Mouse (Mus musculus) heart, embryonic 12.5 days (tissue): ENCODE results near the gene Bsn. TPM values are rescaled to one million over a fixed set of nuclear protein-coding genes. Genes with fewer than 3 reads are reported as not detected.

Experiments used
- ATAC-seq: fragments of 200-750 bp; cut with Nextera tagmentation; 2 replicates; pipeline ENCODE4 v1.8.0; 2017; ENCODE audit warnings: moderate TSS enrichment, moderate library complexity; ENCODE audit not compliant: insufficient number of reproducible peaks, low FRiP score
- H3K27ac ChIP-seq: fragments of 300-500 bp; sonication (generic); 2 replicates; pipeline ENCODE4 v1.5.1; 2016; ENCODE audit warnings: mild to moderate bottlenecking, moderate library complexity; ENCODE audit not compliant: poor library complexity, severe bottlenecking
- H3K27me3 ChIP-seq: fragments of 300-500 bp; sonication (generic); replicated peaks from 2 replicates; pipeline ENCODE4 v1.6.1; 2016; ENCODE audit warnings: mild to moderate bottlenecking, moderate library complexity
- H3K36me3 ChIP-seq: fragments of 300-500 bp; sonication (generic); 2 replicates; pipeline ENCODE4 v1.6.1; 2016; ENCODE audit warnings: mild to moderate bottlenecking, moderate library complexity
- H3K4me1 ChIP-seq: fragments of 300-500 bp; sonication (generic); replicated peaks from 2 replicates; pipeline ENCODE4 v1.6.1; 2016; ENCODE audit warnings: mild to moderate bottlenecking
- H3K4me2 ChIP-seq: fragments of 300-500 bp; sonication (generic); 2 replicates; pipeline ENCODE4 v1.6.1; 2016; ENCODE audit warnings: mild to moderate bottlenecking, moderate library complexity
- H3K4me3 ChIP-seq: fragments of 300-500 bp; sonication (generic); 2 replicates; pipeline ENCODE4 v1.5.1; 2016; ENCODE audit warnings: mild to moderate bottlenecking
- H3K9ac ChIP-seq: fragments of 300-500 bp; sonication (generic); 2 replicates; pipeline ENCODE4 v1.6.1; 2016; ENCODE audit warnings: mild to moderate bottlenecking, moderate library complexity
- H3K9me3 ChIP-seq: fragments of 300-500 bp; sonication (generic); replicated peaks from 2 replicates; pipeline ENCODE4 v1.6.1; 2016; ENCODE audit warnings: mild to moderate bottlenecking, moderate library complexity
- WGBS: fragments of 180-500 bp; shearing (Covaris S2); methylation state at CpG from one replicate; pipeline ENCODE4 v1.1.7; 2016; 5-methylcytosine and 5-hydroxymethylcytosine counted together
- polyA plus RNA-seq: library from polyadenylated mRNA; unstranded; fragments of >200 nt; fragmentation: Nextera tagmentation; extraction: Ambion mirVana; gene quantifications from 2 replicates; pipeline ENCODE4 v1.2.1, GENCODE M21; 2016

The Bsn gene
- polyA plus RNA-seq, 1 experiment from 2014 or later = 0.50 TPM

DNA sequence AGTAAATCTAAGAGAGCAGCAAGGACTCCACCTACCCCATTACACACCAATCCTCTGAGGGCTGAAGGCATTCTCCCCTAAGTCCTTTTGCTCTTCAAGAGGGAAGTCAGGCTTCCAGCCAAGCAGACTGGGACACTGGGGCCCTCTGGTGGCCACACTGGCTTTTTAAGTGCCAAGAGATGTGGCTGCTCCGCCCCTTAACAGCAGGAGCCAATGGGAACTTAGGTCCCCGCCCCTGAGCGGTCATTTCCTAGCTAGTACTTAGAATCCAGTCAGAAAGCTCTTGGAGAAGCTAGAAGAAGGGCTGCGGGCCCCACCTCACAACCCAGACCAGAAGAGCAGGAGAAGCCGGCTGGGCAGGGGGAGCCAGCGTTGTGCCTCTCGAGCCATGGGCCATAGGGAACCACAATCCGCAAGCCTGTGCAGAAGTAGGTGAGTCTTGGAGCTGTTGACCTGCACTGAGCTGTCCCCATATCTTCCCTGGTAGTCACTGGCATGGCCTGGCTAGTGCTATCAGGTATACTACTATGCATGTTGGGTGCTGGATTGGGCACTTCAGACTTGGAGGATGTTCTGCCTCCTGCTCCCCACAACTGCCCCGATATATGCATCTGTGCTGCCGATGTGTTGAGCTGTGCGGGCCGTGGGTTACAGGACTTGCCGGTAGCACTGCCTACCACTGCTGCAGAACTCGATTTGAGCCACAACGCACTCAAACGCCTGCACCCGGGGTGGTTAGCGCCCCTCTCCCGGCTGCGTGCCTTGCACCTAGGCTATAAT lies 137.1 kb downstream of the Bsn start, which contains the start of gene Amigo3:
TSS of gene Amigo3 (plus strand) at position 275 of the 780 bp plus-strand sequence.
- Histone ChIP-seq H3K4me3 (peak within 1 kb of the TSS; percentile 24), H3K27ac (peak within 1 kb of the TSS; percentile 14; the same call in 1 of the 2 replicates), H3K27me3 (no peaks in the 10 kb centered on the region), H3K4me2 (peak within 1 kb of the TSS; percentile 62), H3K9ac (peak within 1 kb of the TSS; percentile 61; the same call in 1 of the 2 replicates), H3K9me3 (no peaks in the 10 kb centered on the region), H3K36me3 (peaks cover 73% of the 10 kb centered on the region), H3K4me1 (peaks cover 36% of the 10 kb centered on the region)
- 55% methylated on average over 20 of the region's 20 CpGs for WGBS
- peak; percentile 34 for ATAC-seq

DNA sequence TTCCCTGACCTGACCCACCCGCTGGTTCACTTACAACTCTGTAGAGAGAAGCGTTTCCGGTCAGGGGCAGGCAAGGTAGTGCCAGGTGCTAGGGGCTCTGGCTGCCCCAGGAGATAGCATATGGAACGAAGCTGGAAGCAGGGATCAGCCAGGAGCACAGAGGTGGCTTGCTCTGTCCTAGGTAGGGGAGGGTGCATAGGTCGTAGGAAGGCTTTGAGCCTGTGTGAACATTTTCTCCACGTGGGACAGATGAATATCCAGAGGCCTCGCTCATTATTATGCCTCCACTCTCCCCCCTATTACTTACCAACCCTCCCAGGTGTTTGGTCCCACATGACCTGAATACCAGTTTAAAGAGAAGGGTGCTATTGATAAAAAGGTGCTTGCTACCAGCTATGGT lies 137.8 kb downstream of the Bsn start:
- ATAC-seq = no peak
- no peak overlapping the region for H3K27ac ChIP-seq
- no peaks in the 10 kb centered on the region for H3K9me3 ChIP-seq
- WGBS = 74% methylated on average over 7 of the region's 7 CpGs
- H3K36me3 ChIP-seq = peaks cover 72% of the 10 kb centered on the region
- H3K4me3 ChIP-seq = no peak overlapping the region
- no peaks in the 10 kb centered on the region for H3K27me3 ChIP-seq
- no peak overlapping the region for H3K4me2 ChIP-seq
- peaks cover 43% of the 10 kb centered on the region for H3K4me1 ChIP-seq
- H3K9ac ChIP-seq = 0 out of 2 replicates have a peak overlapping the region, but pooled peaks have one; percentile 22

DNA sequence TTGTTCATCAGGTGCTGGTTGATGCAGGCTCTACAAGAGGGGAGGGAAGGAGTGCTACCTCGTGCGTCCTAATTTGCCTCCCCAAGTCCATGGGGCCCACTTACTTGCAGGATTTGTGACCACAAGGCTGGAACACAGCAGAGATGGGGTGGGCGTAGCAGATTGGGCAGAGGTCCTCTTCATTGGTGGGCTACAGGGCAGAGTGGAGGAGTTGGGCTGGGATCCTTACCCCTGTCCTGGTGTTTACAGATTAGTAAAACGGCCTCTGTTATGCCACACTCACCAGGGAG lies 138.3 kb downstream of the Bsn start:
- Histone ChIP-seq H3K27me3 (no peaks in the 10 kb centered on the region), H3K36me3 (peaks cover 72% of the 10 kb centered on the region), H3K4me1 (peaks cover 48% of the 10 kb centered on the region), H3K4me3 (no peak overlapping the region), H3K9ac (no peak overlapping the region), H3K4me2 (no peak overlapping the region), H3K9me3 (no peaks in the 10 kb centered on the region), H3K27ac (no peak overlapping the region)
- no peak for ATAC-seq
- 82% methylated on average over 4 of the region's 4 CpGs for WGBS

GRCm38 (mm10) chr9:108051184-108051930 lies 138.8 kb downstream of the Bsn start:
- H3K27ac ChIP-seq = no peak overlapping the region
- no peak overlapping the region for H3K9ac ChIP-seq
- peaks cover 72% of the 10 kb centered on the region for H3K36me3 ChIP-seq
- no peaks in the 10 kb centered on the region for H3K9me3 ChIP-seq
- H3K27me3 ChIP-seq = no peaks in the 10 kb centered on the region
- H3K4me2 ChIP-seq = no peak overlapping the region
- no peak overlapping the region for H3K4me3 ChIP-seq
- 93% methylated on average over 15 of the region's 15 CpGs for WGBS
- H3K4me1 ChIP-seq = peaks cover 52% of the 10 kb centered on the region
- no peak for ATAC-seq

- no peak for ATAC-seq
- Histone ChIP-seq H3K27ac (0 out of 2 replicates have a peak overlapping the region, but pooled peaks have one; percentile 58), H3K4me2 (peak overlapping the region; percentile 93), H3K27me3 (no peaks in the 10 kb centered on the region), H3K9me3 (no peaks in the 10 kb centered on the region), H3K9ac (peak overlapping the region; percentile 84), H3K4me3 (peak overlapping the region; percentile 88), H3K4me1 (peaks cover 52% of the 10 kb centered on the region), H3K36me3 (peaks cover 71% of the 10 kb centered on the region)
- WGBS = 37% methylated on average over 15 of the region's 15 CpGs
Observed at GRCm38 (mm10) chr9:108049561-108050251, 140.5 kb downstream of the Bsn start.

DNA sequence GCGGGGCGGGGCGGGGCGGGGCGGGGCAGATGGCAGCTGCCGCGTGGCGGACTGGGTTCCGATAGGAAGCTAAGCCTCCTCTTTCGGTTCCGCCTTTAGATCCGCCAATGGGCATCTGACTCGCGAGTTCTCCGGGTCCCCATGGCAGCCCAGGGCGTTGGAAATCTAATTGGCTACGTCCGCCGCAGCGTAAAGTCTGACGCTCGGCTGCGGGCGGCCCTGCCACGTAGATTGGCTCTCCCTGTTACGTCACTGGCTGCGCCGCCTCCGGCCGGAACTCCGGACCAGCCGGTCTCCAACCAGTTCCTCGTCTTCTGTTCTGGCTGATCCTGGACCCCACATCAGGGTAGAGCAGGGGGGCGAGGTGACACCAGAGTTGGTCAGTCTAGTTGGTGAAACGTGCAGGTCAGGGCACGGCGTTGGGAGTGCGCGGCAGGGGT lies 141.1 kb downstream of the Bsn start, which contains the start of gene Gmppb:
TSS of gene Gmppb (plus strand) at position 227 of the 440 bp plus-strand sequence.
- Histone ChIP-seq H3K27me3 (no peaks in the 10 kb centered on the region), H3K9me3 (no peaks in the 10 kb centered on the region), H3K4me2 (peak within 1 kb of the TSS; percentile 93), H3K4me3 (peak within 1 kb of the TSS; percentile 88), H3K27ac (peak within 1 kb of the TSS; percentile 79), H3K9ac (peak within 1 kb of the TSS; percentile 84), H3K36me3 (peaks cover 67% of the 10 kb centered on the region), H3K4me1 (peaks cover 52% of the 10 kb centered on the region)
- peak; percentile 93 for ATAC-seq
- under 1% methylated on average over 34 of the region's 39 CpGs for WGBS

GRCm38 (mm10) chr9:108048566-108048955 lies 141.6 kb downstream of the Bsn start:
- H3K27me3 ChIP-seq = no peaks in the 10 kb centered on the region
- H3K27ac ChIP-seq = peak overlapping the region; percentile 79
- H3K4me3 ChIP-seq = peak overlapping the region; percentile 88
- H3K9ac ChIP-seq = peak overlapping the region; percentile 64
- WGBS = 1% methylated on average over 19 of the region's 19 CpGs
- peaks cover 48% of the 10 kb centered on the region for H3K4me1 ChIP-seq
- no peaks in the 10 kb centered on the region for H3K9me3 ChIP-seq
- H3K36me3 ChIP-seq = peaks cover 62% of the 10 kb centered on the region
- peak; percentile 5; the same call in 1 of the 2 replicates for ATAC-seq
- H3K4me2 ChIP-seq = peak overlapping the region; percentile 93

GRCm38 (mm10) chr9:108047601-108048565 lies 142.3 kb downstream of the Bsn start:
- H3K9me3 ChIP-seq = no peaks in the 10 kb centered on the region
- H3K4me1 ChIP-seq = peaks cover 42% of the 10 kb centered on the region
- H3K9ac ChIP-seq = peak overlapping the region; percentile 64
- peak overlapping the region; percentile 79 for H3K27ac ChIP-seq
- H3K4me2 ChIP-seq = peak overlapping the region; percentile 93
- H3K36me3 ChIP-seq = peaks cover 66% of the 10 kb centered on the region
- no peak for ATAC-seq
- no peaks in the 10 kb centered on the region for H3K27me3 ChIP-seq
- 36% methylated on average over 17 of the region's 17 CpGs for WGBS
- H3K4me3 ChIP-seq = peak overlapping the region; percentile 88

DNA sequence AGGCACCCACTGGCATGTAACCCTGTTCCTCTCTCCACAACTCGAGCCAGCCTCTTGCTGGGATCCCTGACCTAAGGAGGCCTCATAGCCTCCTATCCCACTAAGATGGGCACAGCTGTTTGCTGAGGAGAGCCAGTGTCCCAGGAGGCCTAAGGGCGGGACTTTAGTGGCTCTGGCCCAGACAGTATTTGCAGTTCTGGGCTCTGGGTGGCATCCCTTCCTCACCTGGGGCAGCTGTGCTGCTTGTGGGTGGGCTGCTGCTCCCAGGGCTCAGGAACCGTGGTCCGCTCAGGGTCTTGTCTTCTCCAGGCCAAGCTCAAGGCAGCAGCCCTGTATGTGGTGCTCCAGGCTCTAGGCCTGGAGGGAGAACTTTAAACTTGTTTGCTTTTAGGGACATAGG lies 143.6 kb downstream of the Bsn start:
- Histone ChIP-seq H3K36me3 (peaks cover 70% of the 10 kb centered on the region), H3K27me3 (no peaks in the 10 kb centered on the region)

More for the DNA sequence above, 143.6 kb downstream of the Bsn start:
- peaks cover 35% of the 10 kb centered on the region for H3K4me1 ChIP-seq
- H3K9ac ChIP-seq = no peak overlapping the region; the same call in 1 of the 2 replicates
- H3K4me3 ChIP-seq = no peak overlapping the region
- H3K4me2 ChIP-seq = no peak overlapping the region
- no peak for ATAC-seq
- H3K9me3 ChIP-seq = no peaks in the 10 kb centered on the region
- 87% methylated on average over 4 of the region's 4 CpGs for WGBS
- H3K27ac ChIP-seq = no peak overlapping the region
